ENCODE assay signal across 19 mouse cellular contexts in the genomic region with DNA sequence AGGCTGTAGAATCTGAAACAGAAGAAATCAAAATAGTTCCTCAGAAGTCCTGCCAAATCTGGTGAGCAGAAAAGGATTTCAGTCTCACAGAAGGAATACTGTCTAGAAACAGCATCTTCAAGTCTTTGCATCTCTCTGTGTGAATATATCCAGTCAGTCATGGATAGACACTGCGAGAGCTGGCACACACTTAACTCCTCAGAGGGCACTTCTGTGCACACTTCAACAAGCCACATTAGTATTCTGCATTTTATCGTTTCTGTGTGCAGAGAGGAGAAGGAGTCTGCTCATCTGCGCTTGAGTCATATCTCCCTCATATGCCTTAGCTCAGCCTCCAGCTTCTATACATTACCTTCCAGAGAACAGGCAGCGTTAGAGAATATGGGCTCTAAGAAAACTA.
"Had no signal": no experiment of that assay in that cellular context is flagged by ENCODE, and none has a peak within 500 bp of the region (broad histone marks: within the 10 kb centered on the region; RNA-seq: fewer than 3 reads in every experiment).

No protein-coding gene starts in this region.

- DNase-seq: kidney, adult 2 months; kidney, postnatal 25 days; layer of hippocampus, adult 9-11 months; liver, postnatal 0 days; lung, embryonic 14.5 days; retina, postnatal 1 day; right cerebral cortex, postnatal 14 days; thymus, adult 18-20 months; thymus, postnatal 36 days had no signal

- H3K27ac ChIP-seq: kidney, postnatal 0 days; layer of hippocampus, adult 2 months; limb, embryonic 12.5 days; limb, embryonic 15.5 days; liver, embryonic 14.5 days; macrophage; midbrain, embryonic 12.5 days; midbrain, embryonic 15.5 days; neural tube, embryonic 13.5 days had no signal

- H3K4me3 ChIP-seq: layer of hippocampus, adult 2 months; limb, embryonic 12.5 days; limb, embryonic 15.5 days; midbrain, embryonic 12.5 days; midbrain, embryonic 15.5 days; myocyte; neural tube, embryonic 13.5 days had no signal
